Mouse (Mus musculus) forebrain, embryonic 11.5 days (tissue): Measurements from ENCODE around the gene Anks1. TPM values are rescaled to one million over a fixed set of nuclear protein-coding genes. Genes with fewer than 3 reads are reported as not detected.

Source experiments
- ATAC-seq: fragments of 200-750 bp; cut with Nextera tagmentation; replicated peaks from 2 replicates; pipeline ENCODE4 v1.8.0; 2017; ENCODE audit warnings: moderate TSS enrichment; ENCODE audit not compliant: low FRiP score
- DNase-seq: peaks from one replicate; pipeline ENCODE4 v3.0.0-alpha.2; 2017; ENCODE audit warnings: low spot score
- H3K27ac ChIP-seq: fragments of 300-500 bp; sonication (generic); 2 replicates; pipeline ENCODE4 v1.5.1; 2014; ENCODE audit warnings: low read depth, low read length
- H3K27me3 ChIP-seq: fragments of 300-500 bp; sonication (generic); 2 replicates; pipeline ENCODE4 v1.6.1; 2014; ENCODE audit warnings: mild to moderate bottlenecking, low read length, mixed read lengths; ENCODE audit not compliant: control insufficient read depth, insufficient read depth
- H3K36me3 ChIP-seq: fragments of 300-500 bp; sonication (generic); 2 replicates; pipeline ENCODE4 v1.6.1; 2014; ENCODE audit warnings: mild to moderate bottlenecking, low read length, moderate library complexity, mixed read lengths; ENCODE audit not compliant: control insufficient read depth, insufficient read depth
- H3K4me1 ChIP-seq: fragments of 300-500 bp; sonication (generic); replicated peaks from 2 replicates; pipeline ENCODE4 v1.6.1; 2014; ENCODE audit warnings: low read length, mixed read lengths; ENCODE audit not compliant: control insufficient read depth, insufficient read depth
- H3K4me2 ChIP-seq: fragments of 300-500 bp; sonication (generic); 2 replicates; pipeline ENCODE4 v1.6.1; 2014; ENCODE audit warnings: low read depth, mild to moderate bottlenecking, low read length, moderate library complexity, mixed read lengths; ENCODE audit not compliant: severe bottlenecking
- H3K4me3 ChIP-seq: fragments of 300-500 bp; sonication (generic); 2 replicates; pipeline ENCODE4 v1.5.1; 2014; ENCODE audit warnings: low read depth, low read length
- H3K9ac ChIP-seq: fragments of 300-500 bp; sonication (generic); 2 replicates; pipeline ENCODE4 v1.6.1; 2014; ENCODE audit warnings: low read length
- H3K9me3 ChIP-seq: fragments of 300-500 bp; sonication (generic); 2 replicates; pipeline ENCODE4 v1.6.1; 2016; ENCODE audit warnings: low read length, mixed read lengths; ENCODE audit not compliant: control insufficient read depth
- WGBS: fragments of 180-500 bp; shearing (Covaris S2); extraction: QIAGEN DNeasy Blood & Tissue Kit; methylation state at CpG from one replicate; pipeline ENCODE4 v1.1.7; 2014; 5-methylcytosine and 5-hydroxymethylcytosine counted together
- polyA plus RNA-seq: library from polyadenylated mRNA; unstranded; fragments of >200 nt; fragmentation: Nextera tagmentation; extraction: Ambion mirVana; gene quantifications from 2 replicates; pipeline ENCODE4 v1.2.1, GENCODE M21; 2014

Anks1 gene
- polyA plus RNA-seq, 1 experiment from 2014 or later: 42.6 TPM

DNA sequence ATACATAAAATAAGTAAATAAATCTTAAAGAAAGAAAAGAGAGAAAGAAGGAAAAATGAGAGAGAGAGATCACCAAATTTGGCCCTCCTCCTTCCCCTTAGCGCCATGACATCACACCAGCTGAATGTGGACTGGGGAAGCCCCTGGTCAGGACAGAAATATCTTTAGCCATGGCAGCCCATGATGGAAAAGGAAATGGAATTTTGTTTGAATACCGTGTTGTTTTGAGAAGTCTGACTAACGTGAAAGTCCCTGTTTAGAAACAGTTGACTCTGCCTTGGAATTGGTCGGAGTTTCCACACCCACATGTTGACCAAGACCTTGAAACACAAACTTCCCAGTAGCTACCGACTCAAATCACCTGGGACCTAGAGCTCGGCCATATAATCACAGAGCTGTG lies 195.3 kb downstream of the Anks1 start:
- Histone ChIP-seq H3K27me3 (no peaks in the 10 kb centered on the region), H3K4me2 (no peak overlapping the region), H3K4me1 (peaks cover 13% of the 10 kb centered on the region), H3K9me3 (no peaks in the 10 kb centered on the region; the same call in 1 of the 2 replicates), H3K9ac (no peak overlapping the region), H3K4me3 (no peak overlapping the region), H3K36me3 (no peaks in the 10 kb centered on the region), H3K27ac (no peak overlapping the region)
- no peak for DNase-seq
- WGBS: 89% methylated on average over 6 of the region's 6 CpGs
- no peak for ATAC-seq

- no peak overlapping the region for H3K4me3 ChIP-seq
- WGBS: 79% methylated on average over 6 of the region's 6 CpGs
- ATAC-seq: no peak
- no peak overlapping the region for H3K9ac ChIP-seq
- DNase-seq: peak; percentile 66
- H3K4me1 ChIP-seq: peaks cover 13% of the 10 kb centered on the region
- no peaks in the 10 kb centered on the region for H3K27me3 ChIP-seq
- H3K27ac ChIP-seq: peak overlapping the region; percentile 25; the same call in 1 of the 2 replicates
- H3K4me2 ChIP-seq: no peak overlapping the region
- H3K9me3 ChIP-seq: no peaks in the 10 kb centered on the region
- no peaks in the 10 kb centered on the region for H3K36me3 ChIP-seq
Measured at GRCm38 (mm10) chr17:28106352-28106751, 197.2 kb downstream of the Anks1 start.

DNA sequence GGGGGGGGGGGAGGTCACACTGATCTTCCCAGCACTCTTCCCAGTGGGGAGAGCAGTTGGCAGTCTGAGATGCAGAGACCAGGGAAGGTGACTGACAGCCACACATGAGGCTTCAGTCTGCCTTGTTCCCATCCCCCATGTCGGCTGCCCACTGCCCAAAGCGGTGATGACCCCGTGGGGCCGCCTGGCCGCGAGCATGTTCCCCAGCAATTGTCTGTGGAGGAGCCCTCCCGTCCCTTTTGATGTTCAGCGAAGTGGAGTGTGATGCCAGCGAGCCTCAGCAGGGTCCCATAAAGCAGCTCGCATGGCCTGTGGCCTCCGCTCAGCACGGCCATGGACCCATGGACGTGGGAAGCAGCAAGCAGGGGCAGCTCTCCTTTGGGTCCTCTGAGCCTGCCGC lies 198.2 kb downstream of the Anks1 start:
- peak overlapping the region; percentile 3; the same call in 1 of the 2 replicates for H3K4me2 ChIP-seq

GRCm38 (mm10) chr17:28112266-28112665 lies 203.2 kb downstream of the Anks1 start:
- Histone ChIP-seq H3K4me3 (no peak overlapping the region), H3K9ac (no peak overlapping the region), H3K9me3 (no peaks in the 10 kb centered on the region), H3K4me2 (no peak overlapping the region), H3K36me3 (no peaks in the 10 kb centered on the region), H3K27ac (no peak overlapping the region), H3K4me1 (peaks cover 6% of the 10 kb centered on the region), H3K27me3 (no peaks in the 10 kb centered on the region)
- no peak for ATAC-seq
- WGBS: 91% methylated on average over 8 of the region's 8 CpGs
- DNase-seq: no peak

More for the DNA sequence above, 198.2 kb downstream of the Anks1 start:
- Histone ChIP-seq H3K36me3 (no peaks in the 10 kb centered on the region), H3K27me3 (no peaks in the 10 kb centered on the region), H3K27ac (no peak overlapping the region), H3K4me1 (peaks cover 9% of the 10 kb centered on the region), H3K4me3 (no peak overlapping the region), H3K9ac (no peak overlapping the region), H3K9me3 (no peaks in the 10 kb centered on the region)
- WGBS: 9% methylated on average over 14 of the region's 14 CpGs
- ATAC-seq (peak; percentile 70), DNase-seq (peak; percentile 70)

Other genes with a start within 250 kb of the Anks1 start
- 0.15 TPM in 1 of 2 replicates, not detected in the other for gene Spdef, start 180.4 kb upstream of the Anks1 start, polyA plus RNA-seq
- 12.7 and 14.1 TPM in 2 replicates for gene D17Wsu92e, start 88.7 kb upstream of the Anks1 start, polyA plus RNA-seq
- 371 and 373 TPM in 2 replicates for gene Snrpc, start 71.2 kb upstream of the Anks1 start, polyA plus RNA-seq
- gene Uhrf1bp1, start 52.9 kb upstream of the Anks1 start, polyA plus RNA-seq: 7.8 and 9.7 TPM in 2 replicates
- 92.1 and 98.5 TPM in 2 replicates for gene Taf11, start 538 bp downstream of the Anks1 start, polyA plus RNA-seq
- 0.39 and 1.0 TPM in 2 replicates for gene Tcp11, start 171.3 kb downstream of the Anks1 start, polyA plus RNA-seq
- 10.5 and 12.4 TPM in 2 replicates for gene Scube3, start 232.8 kb downstream of the Anks1 start, polyA plus RNA-seq